Mouse (Mus musculus) CD4-positive, CD25-positive, alpha-beta regulatory T cell, adult 2 months (primary cell): Measurements from ENCODE around the gene Gm16223.

ENCODE experiments used
- DNase-seq: peaks from one replicate; pipeline ENCODE4 v3.0.0-alpha.2; 2012; ENCODE audit warnings: low read depth, low spot score

Gene Gm16223

GRCm38 (mm10) chr5:42224840-42225239 is 157.1 kb downstream of the Gm16223 start:
- DNase-seq: no peak

- DNase-seq: no peak
These were observed 160.9 kb downstream of the Gm16223 start for GRCm38 (mm10) chr5:42228631-42229030.

GRCm38 (mm10) chr5:42239291-42239690 is 171.5 kb downstream of the Gm16223 start:
- no peak for DNase-seq

- no peak for DNase-seq
These were observed 172.0 kb downstream of the Gm16223 start for GRCm38 (mm10) chr5:42239806-42240205.

- DNase-seq: no peak
These were observed 182.6 kb downstream of the Gm16223 start for GRCm38 (mm10) chr5:42250376-42250775.
